Mouse (Mus musculus) 416B (cell line): ENCODE measurements around the gene Gm21822.
"Not testable (repeated sequence)": the region's sequence is repeated elsewhere in the genome, so short reads cannot be mapped to it uniquely, and the experiment has no call there.

Experiments
- DNase-seq: peaks from one replicate; pipeline ENCODE4 v3.0.0; 2011; ENCODE audit warnings: low read depth

Gm21822 gene

GRCm38 (mm10) chrY:18654182-18654581 lies at the start of gene Gm21822:
Gene Gm21822, plus strand, starts transcription at chrY:18654482.
- not testable (repeated sequence) for DNase-seq
